ENCODE assay signal across 11 mouse cellular contexts in the genomic region with DNA sequence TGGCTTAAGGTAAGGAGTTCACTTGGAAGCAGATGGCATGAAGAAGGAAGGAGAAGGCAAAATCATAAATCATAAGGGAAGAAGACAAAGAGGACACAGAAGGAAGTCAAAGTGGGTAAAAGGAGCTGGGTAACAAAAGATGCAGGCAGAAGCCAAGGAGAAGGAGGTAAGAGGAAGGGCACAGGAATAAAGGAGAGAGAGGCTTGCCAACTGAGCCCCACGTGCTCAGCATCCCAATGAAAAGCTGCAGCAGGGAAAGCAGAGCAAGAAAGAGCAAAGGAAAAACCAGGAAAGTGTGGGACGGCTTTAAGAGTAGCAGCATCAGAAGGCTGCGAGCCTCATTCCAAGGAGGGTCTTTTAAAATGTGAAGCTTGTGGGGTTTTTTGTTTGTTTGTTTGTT.
A peak's percentile ranks its signal among the peaks of the same experiment; 100 is the strongest.
DNase-seq lines count a peak whose midpoint lies in the region; ATAC-seq lines count a peak whose summit lies in the region.
"Had no signal": no experiment of that assay in that cellular context is flagged by ENCODE, and none has a peak within 500 bp of the region (broad histone marks: within the 10 kb centered on the region; RNA-seq: fewer than 3 reads in every experiment).

No protein-coding gene starts in this region.

- no peaks in the 10 kb centered on the region for H3K9me3 ChIP-seq in midbrain, embryonic 14.5 days (ENCODE audit: control insufficient read depth, low read length)
- H3K9me3 ChIP-seq in midbrain, embryonic 10.5 days (replicated peaks): no peaks in the 10 kb centered on the region
- H3K9me3 ChIP-seq in forebrain, embryonic 14.5 days (replicated peaks; ENCODE audit: control insufficient read depth, low read length): no peaks in the 10 kb centered on the region
- H3K9me3 ChIP-seq in heart, embryonic 10.5 days: no peaks in the 10 kb centered on the region
- H3K9me3 ChIP-seq: heart, embryonic 15.5 days; liver, embryonic 13.5 days had no signal

- DNase-seq in midbrain, embryonic 14.5 days: peak; percentile 75
- DNase-seq in midbrain, embryonic 10.5 days (ENCODE audit: low spot score): no peak
- DNase-seq in forebrain, embryonic 14.5 days (ENCODE audit: low spot score): peak; percentile 80
- peak; percentile 60 to 72 for DNase-seq in layer of hippocampus, postnatal 10 days (ENCODE audit: low spot score in 2 of 2)
- peak; percentile 71 to 75 for DNase-seq in right cerebral cortex, postnatal 10 days (ENCODE audit: low spot score in 2 of 2)
- DNase-seq in thymus, postnatal 14 days: no peak
- DNase-seq in retina, embryonic 14.5 days (ENCODE audit: low spot score): no peak
- DNase-seq in heart, embryonic 10.5 days (ENCODE audit: low spot score): no peak
- DNase-seq: kidney, postnatal 36 days; liver, embryonic 13.5 days had no signal

- H3K4me1 ChIP-seq in midbrain, embryonic 14.5 days (ENCODE audit: control insufficient read depth, insufficient read depth, low read length): no peaks in the 10 kb centered on the region
- 0 out of 2 replicates have a peak, but pooled peaks cover 2% of the 10 kb centered on the region for H3K4me1 ChIP-seq in midbrain, embryonic 10.5 days
- 0 out of 2 replicates have a peak, but pooled peaks cover 5% of the 10 kb centered on the region for H3K4me1 ChIP-seq in forebrain, embryonic 14.5 days (ENCODE audit: control insufficient read depth, insufficient read depth, low read length)
- H3K4me1 ChIP-seq in heart, embryonic 10.5 days: no peaks in the 10 kb centered on the region
- H3K4me1 ChIP-seq: heart, embryonic 15.5 days; liver, embryonic 13.5 days had no signal

- no peak overlapping the region for H3K4me2 ChIP-seq in midbrain, embryonic 14.5 days (ENCODE audit: low read length)
- H3K4me2 ChIP-seq in forebrain, embryonic 14.5 days (ENCODE audit: low read length): no peak overlapping the region
- H3K4me2 ChIP-seq: heart, embryonic 15.5 days; liver, embryonic 13.5 days had no signal

- 42% methylated on average over 3 of the region's 3 CpGs for WGBS in midbrain, embryonic 14.5 days
- 53% methylated on average over 3 of the region's 3 CpGs for WGBS in midbrain, embryonic 10.5 days
- WGBS in forebrain, embryonic 14.5 days: 14% methylated on average over 3 of the region's 3 CpGs
- WGBS in heart, embryonic 10.5 days: 63% methylated on average over 3 of the region's 3 CpGs

- H3K27ac ChIP-seq in midbrain, embryonic 14.5 days (replicated peaks; ENCODE audit: low read depth, low read length): no peak overlapping the region
- H3K27ac ChIP-seq in midbrain, embryonic 10.5 days (replicated peaks): no peak overlapping the region
- no peak overlapping the region for H3K27ac ChIP-seq in forebrain, embryonic 14.5 days (ENCODE audit: low read depth, low read length)
- no peak overlapping the region for H3K27ac ChIP-seq in heart, embryonic 10.5 days
- H3K27ac ChIP-seq: heart, embryonic 15.5 days; liver, embryonic 13.5 days had no signal

- H3K36me3 ChIP-seq in midbrain, embryonic 14.5 days (ENCODE audit: control insufficient read depth, insufficient read depth, low read length): no peaks in the 10 kb centered on the region
- no peaks in the 10 kb centered on the region for H3K36me3 ChIP-seq in midbrain, embryonic 10.5 days
- no peaks in the 10 kb centered on the region for H3K36me3 ChIP-seq in forebrain, embryonic 14.5 days (ENCODE audit: control insufficient read depth, insufficient read depth, low read length)
- no peaks in the 10 kb centered on the region for H3K36me3 ChIP-seq in heart, embryonic 10.5 days
- H3K36me3 ChIP-seq: heart, embryonic 15.5 days; liver, embryonic 13.5 days had no signal

- H3K4me3 ChIP-seq in midbrain, embryonic 14.5 days (replicated peaks; ENCODE audit: low read depth, low read length): no peak overlapping the region
- no peak overlapping the region for H3K4me3 ChIP-seq in midbrain, embryonic 10.5 days
- H3K4me3 ChIP-seq in forebrain, embryonic 14.5 days (ENCODE audit: low read depth, low read length): no peak overlapping the region
- no peak overlapping the region for H3K4me3 ChIP-seq in heart, embryonic 10.5 days
- H3K4me3 ChIP-seq: heart, embryonic 15.5 days; liver, embryonic 13.5 days had no signal

- no peak overlapping the region for H3K9ac ChIP-seq in midbrain, embryonic 14.5 days (replicated peaks; ENCODE audit: low read length)
- H3K9ac ChIP-seq in forebrain, embryonic 14.5 days (ENCODE audit: low read length): no peak overlapping the region
- H3K9ac ChIP-seq: heart, embryonic 15.5 days; liver, embryonic 13.5 days had no signal

- ATAC-seq in midbrain, embryonic 14.5 days (ENCODE audit: low FRiP score, low TSS enrichment): no peak
- peak; percentile 89; the same call in 1 of the 2 replicates for ATAC-seq in forebrain, embryonic 14.5 days

- no peaks in the 10 kb centered on the region for H3K27me3 ChIP-seq in midbrain, embryonic 14.5 days (ENCODE audit: control insufficient read depth, insufficient read depth, low read length)
- no peaks in the 10 kb centered on the region for H3K27me3 ChIP-seq in midbrain, embryonic 10.5 days (ENCODE audit: low read depth, poor library complexity, severe bottlenecking)
- no peaks in the 10 kb centered on the region for H3K27me3 ChIP-seq in forebrain, embryonic 14.5 days (replicated peaks; ENCODE audit: control insufficient read depth, insufficient read depth, low read length)
- H3K27me3 ChIP-seq in heart, embryonic 10.5 days (ENCODE audit: insufficient read depth, poor library complexity, severe bottlenecking): no peaks in the 10 kb centered on the region
- H3K27me3 ChIP-seq: heart, embryonic 15.5 days; liver, embryonic 13.5 days had no signal

Comparison
In these comparisons a context has a peak if more than half of its experiments do, and no peak if none do; other contexts are left out.
1. DNase-seq: peak in midbrain, embryonic 14.5 days (single experiment), forebrain, embryonic 14.5 days (single experiment), layer of hippocampus, postnatal 10 days (2 of 2) and right cerebral cortex, postnatal 10 days (2 of 2); none in midbrain, embryonic 10.5 days (single experiment), thymus, postnatal 14 days (single experiment), retina, embryonic 14.5 days (single experiment) and heart, embryonic 10.5 days (single experiment).